In the genomic region with DNA sequence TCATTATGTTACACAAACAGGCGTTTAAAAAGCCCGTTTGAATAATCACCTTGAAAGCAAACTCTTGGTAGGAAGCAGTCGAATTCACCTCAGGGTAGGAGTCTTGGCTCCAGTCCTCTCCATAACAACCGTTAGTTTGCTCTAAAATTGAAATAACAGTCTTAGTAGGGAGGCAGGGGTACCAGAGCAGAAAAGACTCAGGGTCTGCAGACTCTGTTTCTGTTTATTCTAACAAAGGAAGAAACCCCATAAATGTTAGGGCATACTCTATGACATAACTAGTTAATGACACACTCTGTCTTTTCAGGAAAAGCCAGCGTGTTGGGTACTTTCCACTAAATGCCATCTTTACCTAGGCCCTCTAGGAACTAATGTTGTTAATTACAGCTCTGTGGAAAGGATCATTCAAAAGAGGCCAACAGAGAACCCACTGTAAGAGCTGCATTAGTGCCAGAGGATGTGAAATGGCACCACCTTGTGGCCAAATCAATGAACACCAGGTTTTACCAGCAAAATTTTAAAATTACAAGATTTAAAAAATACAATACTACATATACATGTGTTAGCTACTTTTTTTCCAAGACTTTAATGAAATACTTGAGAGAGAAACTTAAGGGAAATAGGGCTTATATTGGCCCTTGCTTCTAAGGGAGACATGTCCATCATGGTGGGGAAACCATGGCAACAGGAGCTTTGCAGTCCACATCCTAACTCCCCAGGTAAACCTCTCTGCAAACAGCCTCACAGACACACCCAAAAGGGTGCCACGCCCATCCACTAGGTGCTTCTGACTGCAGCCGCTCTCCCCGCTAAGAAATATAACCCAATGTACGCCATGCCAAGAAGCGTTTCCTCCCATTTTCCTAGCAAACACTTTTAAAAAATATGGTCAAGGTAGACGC, we compare ENCODE assay signal across 9 mouse cellular contexts. TPM values are rescaled to one million over a fixed set of nuclear protein-coding genes. Genes with fewer than 3 reads are reported as not detected.
DNase-seq lines count a peak whose midpoint lies in the region; ATAC-seq and TF ChIP-seq lines count a peak whose summit lies in the region.
"Had no signal": no experiment of that assay in that cellular context is flagged by ENCODE, and none has a peak within 500 bp of the region (broad histone marks: within the 10 kb centered on the region; RNA-seq: fewer than 3 reads in every experiment).

No protein-coding gene starts in this region.

- H3K9ac ChIP-seq in hindbrain, postnatal 0 days (replicated peaks; ENCODE audit: low read length), result no peak overlapping the region
- no peak overlapping the region for H3K9ac ChIP-seq in midbrain, embryonic 16.5 days (ENCODE audit: low read depth, low read length)

- peaks cover 9% of the 10 kb centered on the region for H3K4me1 ChIP-seq in forebrain, embryonic 10.5 days
- no peaks in the 10 kb centered on the region for H3K4me1 ChIP-seq in hindbrain, postnatal 0 days (ENCODE audit: insufficient read depth, low read length)
- H3K4me1 ChIP-seq in midbrain, embryonic 16.5 days (ENCODE audit: control insufficient read depth, insufficient read depth, low read length), result peaks cover 4% of the 10 kb centered on the region; the same call in 1 of the 2 replicates

- intact Hi-C loops in left cerebral cortex, postnatal 25 days (cut with DNase I), result loop anchor here (1.0 kb wide), 1 partner anchor 110 kb away; a partner anchor contains a TSS

- H3K27ac ChIP-seq in forebrain, embryonic 10.5 days, result 0 out of 2 replicates have a peak overlapping the region, but pooled peaks have one; percentile 40
- peak overlapping the region; percentile 51; the same call in 1 of the 2 replicates for H3K27ac ChIP-seq in hindbrain, postnatal 0 days
- 0 out of 2 replicates have a peak overlapping the region, but pooled peaks have one; percentile 35 for H3K27ac ChIP-seq in midbrain, embryonic 16.5 days (ENCODE audit: low read length)

- no peak overlapping the region for H3K4me3 ChIP-seq in forebrain, embryonic 10.5 days
- H3K4me3 ChIP-seq in hindbrain, postnatal 0 days (ENCODE audit: low read length), result no peak overlapping the region
- no peak overlapping the region for H3K4me3 ChIP-seq in midbrain, embryonic 16.5 days (ENCODE audit: low read depth, low read length)
- H3K4me3 ChIP-seq: megakaryocyte, embryonic 14.5 days had no signal

- TF ChIP-seq CTCF in hindbrain, postnatal 0 days (IDR thresholded peaks at IDR 0.05; ENCODE audit: low read depth), result peak; percentile 86

- peak; percentile 87 for ATAC-seq in hindbrain, postnatal 0 days
- ATAC-seq in midbrain, embryonic 16.5 days, result peak; percentile 91

- DNase-seq in testis, postnatal 10 days (ENCODE audit: low spot score), result peak; percentile 77
- DNase-seq in testis, postnatal 14 days (ENCODE audit: low spot score), result no peak
- peak; percentile 25 for DNase-seq in c-Kit-positive CD71-positive TER-119-negative erythroid progenitor cells, embryonic 14.5 days (ENCODE audit: low read depth)
- peak; percentile 37 for DNase-seq in forebrain, embryonic 10.5 days (ENCODE audit: extremely low spot score, low spot score)
- peak; percentile 86 for DNase-seq in hindbrain, postnatal 0 days (ENCODE audit: low spot score)
- peak; percentile 58 to 80 for DNase-seq in left cerebral cortex, postnatal 25 days (ENCODE audit: low spot score in 2 of 2)
- DNase-seq in telencephalon, adult 2 months (ENCODE audit: low read depth, low spot score), result peak; percentile 50

- H3K36me3 ChIP-seq in forebrain, embryonic 10.5 days (replicated peaks), result no peaks in the 10 kb centered on the region
- no peaks in the 10 kb centered on the region for H3K36me3 ChIP-seq in hindbrain, postnatal 0 days (ENCODE audit: insufficient read depth, low read length)
- no peaks in the 10 kb centered on the region for H3K36me3 ChIP-seq in midbrain, embryonic 16.5 days (ENCODE audit: control insufficient read depth, insufficient read depth, low read length)

- 60% methylated on average over 11 of the region's 11 CpGs for WGBS in forebrain, embryonic 10.5 days
- WGBS in hindbrain, postnatal 0 days, result 50% methylated on average over 11 of the region's 11 CpGs
- 55% methylated on average over 11 of the region's 11 CpGs for WGBS in midbrain, embryonic 16.5 days

- H3K4me2 ChIP-seq in hindbrain, postnatal 0 days (ENCODE audit: low read depth, low read length), result no peak overlapping the region
- H3K4me2 ChIP-seq in midbrain, embryonic 16.5 days (ENCODE audit: low read length), result no peak overlapping the region

- no peaks in the 10 kb centered on the region for H3K27me3 ChIP-seq in forebrain, embryonic 10.5 days (ENCODE audit: poor library complexity, severe bottlenecking)
- no peaks in the 10 kb centered on the region for H3K27me3 ChIP-seq in hindbrain, postnatal 0 days (ENCODE audit: insufficient read depth, low read length)
- H3K27me3 ChIP-seq in midbrain, embryonic 16.5 days (ENCODE audit: control insufficient read depth, insufficient read depth, low read depth, low read length), result no peaks in the 10 kb centered on the region
- H3K27me3 ChIP-seq: megakaryocyte, embryonic 14.5 days had no signal

- no peaks in the 10 kb centered on the region for H3K9me3 ChIP-seq in forebrain, embryonic 10.5 days
- no peaks in the 10 kb centered on the region for H3K9me3 ChIP-seq in hindbrain, postnatal 0 days (ENCODE audit: low read length)
- H3K9me3 ChIP-seq in midbrain, embryonic 16.5 days (replicated peaks; ENCODE audit: control insufficient read depth, low read length, poor library complexity, severe bottlenecking), result no peaks in the 10 kb centered on the region
- H3K9me3 ChIP-seq: megakaryocyte, embryonic 14.5 days had no signal

RNA-seq across cellular contexts. Expression of a gene that starts 26.2 kb away (rescaled TPM):
- 0.05 and 0.06 TPM in 2 replicates for polyA plus RNA-seq in forebrain, embryonic 10.5 days (2016; fragmentation: Nextera tagmentation; extraction: Ambion mirVana)
- total RNA-seq in hindbrain, postnatal 0 days (2014; rRNA removed), result not detected in 2 replicates
- polyA plus RNA-seq in hindbrain, postnatal 0 days (2015; fragmentation: Nextera tagmentation; extraction: Ambion mirVana), result 0.14 and 0.16 TPM in 2 replicates
- under 1 TPM; 0.30 to 0.99 TPM for total RNA-seq in left cerebral cortex, postnatal 25 days (2021)
- polyA plus RNA-seq in midbrain, embryonic 16.5 days (2015; fragmentation: Nextera tagmentation; extraction: Ambion mirVana), result 0.19 and 0.42 TPM in 2 replicates
